Mouse (Mus musculus): Measurements from ENCODE around the gene Zfp526. TPM values are rescaled to one million over a fixed set of nuclear protein-coding genes. Genes with fewer than 3 reads are reported as not detected.

The Zfp526 gene
- polyA plus RNA-seq, 1 experiment: 8.0 TPM

- peak overlapping the region; percentile 94 for H3K4me3 ChIP-seq (ENCODE audit: insufficient read depth, low read length)
- H3K4me1 ChIP-seq (ENCODE audit: control insufficient read depth, insufficient read depth, low read length): peaks cover 10% of the 10 kb centered on the region; the same call in 1 of the 2 replicates
- TF ChIP-seq POLR2A (IDR thresholded peaks at IDR 0.05; ENCODE audit: extremely low read depth, insufficient read depth, low read length) (no peak), CTCF (IDR thresholded peaks at IDR 0.05; ENCODE audit: extremely low read depth, insufficient read depth, low read length) (no peak)
- peak overlapping the region; percentile 99 for H3K27ac ChIP-seq (ENCODE audit: insufficient read depth, low read length)
Measured at GRCm38 (mm10) chr7:25247498-25247897, 26.3 kb downstream of the Zfp526 start.

- TF ChIP-seq CTCF (IDR thresholded peaks at IDR 0.05; ENCODE audit: extremely low read depth, insufficient read depth, low read length) (no peak), POLR2A (IDR thresholded peaks at IDR 0.05; ENCODE audit: extremely low read depth, insufficient read depth, low read length) (peak; percentile 22; the same call in 1 of the 2 replicates)
- H3K4me3 ChIP-seq (ENCODE audit: insufficient read depth, low read length): peak overlapping the region; percentile 94
Measured at GRCm38 (mm10) chr7:25248018-25248647, 26.9 kb downstream of the Zfp526 start.

GRCm38 (mm10) chr7:25248846-25249313 is 27.7 kb downstream of the Zfp526 start:
- peaks cover 9% of the 10 kb centered on the region; the same call in 1 of the 2 replicates for H3K4me1 ChIP-seq (ENCODE audit: control insufficient read depth, insufficient read depth, low read length)

More at GRCm38 (mm10) chr7:25248018-25248647, 26.9 kb downstream of the Zfp526 start:
- peaks cover 9% of the 10 kb centered on the region; the same call in 1 of the 2 replicates for H3K4me1 ChIP-seq (ENCODE audit: control insufficient read depth, insufficient read depth, low read length)
- H3K27ac ChIP-seq (ENCODE audit: insufficient read depth, low read length): peak overlapping the region; percentile 99

GRCm38 (mm10) chr7:25249314-25250140 is 28.3 kb downstream of the Zfp526 start:
- TF ChIP-seq POLR2A (IDR thresholded peaks at IDR 0.05; ENCODE audit: extremely low read depth, insufficient read depth, low read length): no peak
- no peak for TF ChIP-seq CTCF (IDR thresholded peaks at IDR 0.05; ENCODE audit: extremely low read depth, insufficient read depth, low read length)
- peaks cover 9% of the 10 kb centered on the region; the same call in 1 of the 2 replicates for H3K4me1 ChIP-seq (ENCODE audit: control insufficient read depth, insufficient read depth, low read length)
- peak overlapping the region; percentile 99 for H3K27ac ChIP-seq (ENCODE audit: insufficient read depth, low read length)
- peak overlapping the region; percentile 94 for H3K4me3 ChIP-seq (ENCODE audit: insufficient read depth, low read length)

More at GRCm38 (mm10) chr7:25248846-25249313, 27.7 kb downstream of the Zfp526 start:
- TF ChIP-seq POLR2A (IDR thresholded peaks at IDR 0.05; ENCODE audit: extremely low read depth, insufficient read depth, low read length) (no peak), CTCF (IDR thresholded peaks at IDR 0.05; ENCODE audit: extremely low read depth, insufficient read depth, low read length) (no peak)
- Histone ChIP-seq H3K4me3 (ENCODE audit: insufficient read depth, low read length) (peak overlapping the region; percentile 94), H3K27ac (ENCODE audit: insufficient read depth, low read length) (peak overlapping the region; percentile 99)

- peak within 1 kb of the TSS; percentile 94 for H3K27ac ChIP-seq (ENCODE audit: insufficient read depth, low read length)
- peak within 1 kb of the TSS; percentile 94 for H3K4me3 ChIP-seq (ENCODE audit: insufficient read depth, low read length)
- TF ChIP-seq POLR2A (IDR thresholded peaks at IDR 0.05; ENCODE audit: extremely low read depth, insufficient read depth, low read length): peak; percentile 59; the same call in 1 of the 2 replicates
- no peak for TF ChIP-seq CTCF (IDR thresholded peaks at IDR 0.05; ENCODE audit: extremely low read depth, insufficient read depth, low read length)
- H3K4me1 ChIP-seq (ENCODE audit: control insufficient read depth, insufficient read depth, low read length): peaks cover 8% of the 10 kb centered on the region; the same call in 1 of the 2 replicates
Measured at GRCm38 (mm10) chr7:25250141-25250972, 29.1 kb downstream of the Zfp526 start, which contains the start of gene Erf. Gene Erf, minus strand, starts transcription at chr7:25250761.

- 0 out of 2 replicates have a peak, but pooled peaks have one; percentile 19 for TF ChIP-seq POLR2A (IDR thresholded peaks at IDR 0.05; ENCODE audit: extremely low read depth, insufficient read depth, low read length)
- TF ChIP-seq CTCF (IDR thresholded peaks at IDR 0.05; ENCODE audit: extremely low read depth, insufficient read depth, low read length): no peak
- peaks cover 6% of the 10 kb centered on the region; the same call in 1 of the 2 replicates for H3K4me1 ChIP-seq (ENCODE audit: control insufficient read depth, insufficient read depth, low read length)
- peak overlapping the region; percentile 91 for H3K27ac ChIP-seq (ENCODE audit: insufficient read depth, low read length)
- H3K4me3 ChIP-seq (ENCODE audit: insufficient read depth, low read length): peak overlapping the region; percentile 94
Measured at GRCm38 (mm10) chr7:25251071-25251791, 30.0 kb downstream of the Zfp526 start.

GRCm38 (mm10) chr7:25251822-25252221 is 30.6 kb downstream of the Zfp526 start:
- TF ChIP-seq CTCF (IDR thresholded peaks at IDR 0.05; ENCODE audit: extremely low read depth, insufficient read depth, low read length) (no peak), POLR2A (IDR thresholded peaks at IDR 0.05; ENCODE audit: extremely low read depth, insufficient read depth, low read length) (no peak)
- Histone ChIP-seq H3K4me1 (ENCODE audit: control insufficient read depth, insufficient read depth, low read length) (peaks cover 5% of the 10 kb centered on the region; the same call in 1 of the 2 replicates), H3K4me3 (ENCODE audit: insufficient read depth, low read length) (peak overlapping the region; percentile 94), H3K27ac (ENCODE audit: insufficient read depth, low read length) (peak overlapping the region; percentile 91)

- Histone ChIP-seq H3K4me3 (ENCODE audit: insufficient read depth, low read length) (no peak overlapping the region), H3K4me1 (ENCODE audit: control insufficient read depth, insufficient read depth, low read length) (no peaks in the 10 kb centered on the region), H3K27ac (ENCODE audit: insufficient read depth, low read length) (no peak overlapping the region)
- no peak for TF ChIP-seq CTCF (IDR thresholded peaks at IDR 0.05; ENCODE audit: extremely low read depth, insufficient read depth, low read length)
Measured at GRCm38 (mm10) chr7:25261896-25262295, 40.7 kb downstream of the Zfp526 start.
